Mouse (Mus musculus) liver, postnatal 0 days (tissue): ENCODE measurements at regions not wholly inside any gene's neighbourhood (a gene's known extent, or its start where the extent isn't known, plus 50 kb on each side); places are given as distances from the start of the nearest gene placed in this dataset.

Experiments
- ATAC-seq: fragments of 200-750 bp; cut with Nextera tagmentation; 2 replicates; pipeline ENCODE4 v1.8.0; 2017; ENCODE audit warnings: mild to moderate bottlenecking, moderate library complexity
- DNase-seq: peaks from one replicate; pipeline ENCODE4 v3.0.0-alpha.2; 2016
- H3K27ac ChIP-seq: fragments of 300-500 bp; sonication (generic); 2 replicates; pipeline ENCODE4 v1.5.1; 2014; ENCODE audit warnings: antibody characterized with exemption, moderate library complexity, mild to moderate bottlenecking, low read depth
- H3K27me3 ChIP-seq: fragments of 300-500 bp; sonication (generic); 2 replicates; pipeline ENCODE4 v1.6.1; 2014; ENCODE audit warnings: low read length, control low read depth, mixed read lengths; ENCODE audit not compliant: insufficient read depth
- H3K36me3 ChIP-seq: fragments of 300-500 bp; sonication (generic); replicated peaks from 2 replicates; pipeline ENCODE4 v1.6.1; 2014; ENCODE audit warnings: mild to moderate bottlenecking, control low read depth, low read length, moderate library complexity, mixed read lengths; ENCODE audit not compliant: insufficient read depth
- H3K4me1 ChIP-seq: fragments of 300-500 bp; sonication (generic); 2 replicates; pipeline ENCODE4 v1.6.1; 2014; ENCODE audit warnings: antibody characterized with exemption, mild to moderate bottlenecking, control low read depth; ENCODE audit not compliant: insufficient read depth
- H3K4me2 ChIP-seq: fragments of 300-500 bp; sonication (generic); 2 replicates; pipeline ENCODE4 v1.6.1; 2014; ENCODE audit warnings: low read depth, mild to moderate bottlenecking, low read length, moderate library complexity, mixed read lengths
- H3K4me3 ChIP-seq: fragments of 300-500 bp; sonication (generic); 2 replicates; pipeline ENCODE4 v1.5.1; 2014; ENCODE audit warnings: low read depth, low read length
- H3K9ac ChIP-seq: fragments of 300-500 bp; sonication (generic); replicated peaks from 2 replicates; pipeline ENCODE4 v1.6.1; 2014; ENCODE audit warnings: mild to moderate bottlenecking, moderate library complexity
- H3K9me3 ChIP-seq: fragments of 300-500 bp; sonication (generic); 2 replicates; pipeline ENCODE4 v1.6.1; 2016; ENCODE audit warnings: mild to moderate bottlenecking, control low read depth, low read length, mixed read lengths
- CTCF ChIP-seq: sonication (generic); IDR thresholded peaks from 2 replicates; pipeline ENCODE4 v1.5.1; 2016; ENCODE audit warnings: antibody characterized with exemption, low read depth
- EP300 ChIP-seq: IDR thresholded peaks from 2 replicates; pipeline ENCODE4 v1.6.1; 2016; ENCODE audit warnings: antibody characterized with exemption, low read depth, mild to moderate bottlenecking
- WGBS: fragments of 180-500 bp; shearing (Covaris S2); extraction: QIAGEN DNeasy Blood & Tissue Kit; methylation state at CpG from one replicate; pipeline ENCODE4 v1.1.7; 2014; ENCODE audit not compliant: insufficient replicate concordance; 5-methylcytosine and 5-hydroxymethylcytosine counted together

- no peak overlapping the region for H3K27ac ChIP-seq
Observed at GRCm38 (mm10) chr13:51277515-51277914, 106.7 kb downstream of the Nxnl2 start.

GRCm38 (mm10) chr13:51279642-51280387, 109.0 kb downstream of the Nxnl2 start:
- no peak overlapping the region for H3K9ac ChIP-seq
- no peak overlapping the region for H3K4me2 ChIP-seq
- 0 out of 2 replicates have a peak, but pooled peaks cover 2% of the 10 kb centered on the region for H3K4me1 ChIP-seq
- H3K36me3 ChIP-seq, result no peaks in the 10 kb centered on the region
- no peaks in the 10 kb centered on the region for H3K27me3 ChIP-seq
- no peak overlapping the region for H3K27ac ChIP-seq
- WGBS, result 52% methylated on average over 8 of the region's 8 CpGs
- H3K9me3 ChIP-seq, result peaks cover 3% of the 10 kb centered on the region; the same call in 1 of the 2 replicates
- no peak overlapping the region for H3K4me3 ChIP-seq
- TF ChIP-seq CTCF, result no peak
- no peak for TF ChIP-seq EP300
- no peak for DNase-seq
- no peak for ATAC-seq

More at GRCm38 (mm10) chr13:51277515-51277914, 106.7 kb downstream of the Nxnl2 start:
- no peak overlapping the region for H3K9ac ChIP-seq
- 84% methylated on average over 10 of the region's 10 CpGs for WGBS
- TF ChIP-seq EP300 (no peak), CTCF (no peak)
- no peaks in the 10 kb centered on the region for H3K27me3 ChIP-seq
- H3K4me3 ChIP-seq, result no peak overlapping the region
- no peak overlapping the region for H3K4me2 ChIP-seq
- DNase-seq (no peak), ATAC-seq (no peak)
- H3K36me3 ChIP-seq, result no peaks in the 10 kb centered on the region
- H3K9me3 ChIP-seq, result no peaks in the 10 kb centered on the region
- H3K4me1 ChIP-seq, result 0 out of 2 replicates have a peak, but pooled peaks cover 2% of the 10 kb centered on the region

GRCm38 (mm10) chr13:51280388-51280753, 109.5 kb downstream of the Nxnl2 start:
- 74% methylated on average over 8 of the region's 8 CpGs for WGBS
- no peak for TF ChIP-seq EP300
- ATAC-seq, result no peak
- DNase-seq, result no peak
- Histone ChIP-seq H3K9ac (no peak overlapping the region), H3K4me3 (no peak overlapping the region), H3K4me2 (no peak overlapping the region), H3K27me3 (no peaks in the 10 kb centered on the region), H3K9me3 (peaks cover 3% of the 10 kb centered on the region; the same call in 1 of the 2 replicates), H3K27ac (no peak overlapping the region), H3K36me3 (no peaks in the 10 kb centered on the region), H3K4me1 (0 out of 2 replicates have a peak, but pooled peaks cover 2% of the 10 kb centered on the region)

GRCm38 (mm10) chr13:51284679-51285078, 113.9 kb downstream of the Nxnl2 start:
- DNase-seq (no peak), ATAC-seq (no peak)
- Histone ChIP-seq H3K9me3 (peaks cover 3% of the 10 kb centered on the region; the same call in 1 of the 2 replicates), H3K36me3 (no peaks in the 10 kb centered on the region), H3K4me1 (no peaks in the 10 kb centered on the region), H3K4me3 (no peak overlapping the region), H3K27ac (no peak overlapping the region), H3K9ac (no peak overlapping the region), H3K4me2 (no peak overlapping the region), H3K27me3 (no peaks in the 10 kb centered on the region)
- TF ChIP-seq EP300 (no peak), CTCF (no peak)

- H3K36me3 ChIP-seq, result no peaks in the 10 kb centered on the region
- H3K27ac ChIP-seq, result no peak overlapping the region
- no peak for ATAC-seq
- no peaks in the 10 kb centered on the region for H3K4me1 ChIP-seq
- H3K4me3 ChIP-seq, result no peak overlapping the region
- 60% methylated on average over 4 of the region's 4 CpGs for WGBS
- no peak for TF ChIP-seq CTCF
- TF ChIP-seq EP300, result no peak
- H3K4me2 ChIP-seq, result no peak overlapping the region
- no peak for DNase-seq
- no peaks in the 10 kb centered on the region for H3K9me3 ChIP-seq
- no peaks in the 10 kb centered on the region for H3K27me3 ChIP-seq
- H3K9ac ChIP-seq, result no peak overlapping the region
Observed at GRCm38 (mm10) chr13:51289442-51289841, 118.6 kb downstream of the Nxnl2 start.

GRCm38 (mm10) chr13:51290021-51290424, 118.4 kb upstream of the S1pr3 start:
- no peaks in the 10 kb centered on the region for H3K36me3 ChIP-seq
- ATAC-seq (no peak), DNase-seq (no peak)
- TF ChIP-seq CTCF (no peak), EP300 (no peak)
- no peaks in the 10 kb centered on the region for H3K9me3 ChIP-seq
- no peak overlapping the region for H3K27ac ChIP-seq
- no peak overlapping the region for H3K4me3 ChIP-seq
- H3K4me2 ChIP-seq, result no peak overlapping the region
- H3K9ac ChIP-seq, result no peak overlapping the region
- no peaks in the 10 kb centered on the region for H3K27me3 ChIP-seq
- WGBS, result 75% methylated on average over 7 of the region's 7 CpGs
- H3K4me1 ChIP-seq, result no peaks in the 10 kb centered on the region

- H3K36me3 ChIP-seq, result no peaks in the 10 kb centered on the region
- ATAC-seq, result no peak
- no peaks in the 10 kb centered on the region for H3K4me1 ChIP-seq
- no peak overlapping the region for H3K4me3 ChIP-seq
- H3K27me3 ChIP-seq, result no peaks in the 10 kb centered on the region
- no peak overlapping the region for H3K9ac ChIP-seq
- no peak overlapping the region for H3K27ac ChIP-seq
- H3K9me3 ChIP-seq, result no peaks in the 10 kb centered on the region
- no peak for DNase-seq
- H3K4me2 ChIP-seq, result no peak overlapping the region
- TF ChIP-seq EP300, result no peak
- TF ChIP-seq CTCF, result no peak
- 72% methylated on average over 6 of the region's 6 CpGs for WGBS
Observed at GRCm38 (mm10) chr13:51290926-51291325, 117.5 kb upstream of the S1pr3 start.
